Mouse (Mus musculus) stomach, embryonic 15.5 days (tissue): Measurements from ENCODE around the gene Prima1. TPM values are rescaled to one million over a fixed set of nuclear protein-coding genes. Genes with fewer than 3 reads are reported as not detected.

Experiments used
- ATAC-seq: fragments of 200-750 bp; cut with Nextera tagmentation; 2 replicates; pipeline ENCODE4 v1.8.0; 2017; ENCODE audit warnings: low read depth, moderate number of reproducible peaks, moderate TSS enrichment; ENCODE audit not compliant: insufficient read depth, low FRiP score
- H3K27ac ChIP-seq: fragments of 300-500 bp; sonication (generic); 2 replicates; pipeline ENCODE4 v1.5.1; 2015; ENCODE audit warnings: mild to moderate bottlenecking, inconsistent platforms
- H3K27me3 ChIP-seq: fragments of 300-500 bp; sonication (generic); replicated peaks from 2 replicates; pipeline ENCODE4 v1.6.1; 2015; ENCODE audit warnings: inconsistent platforms
- H3K36me3 ChIP-seq: fragments of 300-500 bp; sonication (generic); 2 replicates; pipeline ENCODE4 v1.6.1; 2015; ENCODE audit warnings: inconsistent platforms
- H3K4me1 ChIP-seq: fragments of 300-500 bp; sonication (generic); 2 replicates; pipeline ENCODE4 v1.6.1; 2015; ENCODE audit warnings: inconsistent platforms
- H3K4me2 ChIP-seq: fragments of 300-500 bp; sonication (generic); 2 replicates; pipeline ENCODE4 v1.6.1; 2015; ENCODE audit warnings: mild to moderate bottlenecking, inconsistent platforms
- H3K4me3 ChIP-seq: fragments of 300-500 bp; sonication (generic); replicated peaks from 2 replicates; pipeline ENCODE4 v1.5.1; 2015; ENCODE audit warnings: inconsistent platforms
- H3K9ac ChIP-seq: fragments of 300-500 bp; sonication (generic); 2 replicates; pipeline ENCODE4 v1.6.1; 2015; ENCODE audit warnings: inconsistent platforms
- H3K9me3 ChIP-seq: fragments of 300-500 bp; sonication (generic); 2 replicates; pipeline ENCODE4 v1.6.1; 2016; ENCODE audit warnings: inconsistent platforms
- WGBS: fragments of 180-500 bp; shearing (Covaris S2); methylation state at CpG from one replicate; pipeline ENCODE4 v1.1.7; 2015; 5-methylcytosine and 5-hydroxymethylcytosine counted together
- polyA plus RNA-seq: library from polyadenylated mRNA; unstranded; fragments of >200 nt; fragmentation: Nextera tagmentation; extraction: Ambion mirVana; gene quantifications from 2 replicates; pipeline ENCODE4 v1.2.1, GENCODE M21; 2015

Prima1 gene
- polyA plus RNA-seq, 1 experiment from 2014 or later = 1.4 TPM

DNA sequence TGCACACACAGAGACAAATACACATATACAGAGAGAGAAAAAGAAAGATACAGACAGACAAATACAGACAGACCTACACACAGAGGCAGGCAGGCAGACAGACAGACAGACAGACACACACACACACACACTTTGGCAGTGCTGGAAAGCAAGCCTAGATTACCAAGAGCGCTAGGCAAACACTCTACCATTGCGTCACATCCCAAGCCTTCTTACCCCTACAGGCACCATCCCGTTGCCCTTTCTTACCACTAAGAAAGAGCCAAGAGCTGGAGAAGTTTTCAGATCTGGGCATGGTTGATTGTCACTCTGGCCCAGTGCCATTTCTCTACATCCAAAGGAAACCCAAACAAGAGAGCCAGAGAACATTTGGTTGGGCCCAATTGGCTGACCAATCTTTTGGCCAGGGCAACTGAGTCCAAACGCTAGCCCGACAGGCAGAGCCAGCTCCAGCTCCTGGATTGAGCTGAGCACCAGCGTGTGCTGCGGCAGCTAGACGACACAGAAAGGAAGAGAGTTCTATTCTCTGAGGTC, 11.0 kb upstream of the Prima1 start:
- Histone ChIP-seq H3K9me3 (no peaks in the 10 kb centered on the region), H3K36me3 (no peaks in the 10 kb centered on the region), H3K4me1 (no peaks in the 10 kb centered on the region), H3K27me3 (no peaks in the 10 kb centered on the region), H3K4me3 (no peak overlapping the region), H3K27ac (no peak overlapping the region), H3K4me2 (no peak overlapping the region), H3K9ac (no peak overlapping the region)
- 90% methylated on average over 8 of the region's 8 CpGs for WGBS
- ATAC-seq = no peak

DNA sequence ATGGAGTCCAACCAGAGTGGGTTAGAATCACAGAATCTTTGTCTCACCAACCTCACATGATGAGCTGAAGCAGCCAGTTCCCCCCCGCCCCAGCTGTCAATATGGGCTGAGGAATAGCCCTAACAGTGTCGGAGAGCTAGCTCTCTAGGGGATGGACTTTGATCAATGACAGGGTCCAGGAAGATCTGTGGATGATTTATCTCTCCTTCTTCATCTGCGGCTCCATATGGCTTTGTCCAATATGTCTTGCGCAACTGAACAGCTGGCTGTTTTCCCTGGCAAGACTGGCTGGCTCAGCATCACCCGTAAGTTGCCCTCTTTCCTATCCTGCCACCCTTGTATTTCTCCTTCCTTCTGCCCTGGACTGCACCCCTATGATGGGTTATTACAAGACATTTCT, 9.2 kb upstream of the Prima1 start:
- Histone ChIP-seq H3K4me1 (no peaks in the 10 kb centered on the region), H3K36me3 (no peaks in the 10 kb centered on the region), H3K4me2 (no peak overlapping the region), H3K27me3 (no peaks in the 10 kb centered on the region), H3K4me3 (no peak overlapping the region), H3K9me3 (no peaks in the 10 kb centered on the region), H3K9ac (no peak overlapping the region), H3K27ac (no peak overlapping the region)
- ATAC-seq = no peak
- WGBS = 72% methylated on average over 5 of the region's 5 CpGs

DNA sequence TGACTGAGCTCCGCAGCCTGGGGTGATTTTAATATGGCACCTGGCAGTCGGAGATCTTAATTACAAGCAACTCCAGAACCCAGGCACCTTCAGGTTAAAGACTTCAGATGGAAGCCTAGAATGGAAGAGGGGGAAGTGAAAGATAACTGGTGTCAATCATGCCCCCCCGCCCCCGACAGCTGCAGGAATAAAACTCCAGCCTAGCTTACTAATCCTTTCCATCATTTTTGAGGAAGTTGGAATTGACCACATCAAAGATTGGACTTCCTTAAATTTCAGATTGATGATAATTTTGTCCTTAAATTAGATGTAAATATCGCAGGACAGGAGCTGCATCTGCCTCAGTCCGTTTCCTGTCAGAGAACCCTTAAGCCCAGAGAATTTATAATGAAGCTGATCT, 8.4 kb upstream of the Prima1 start:
- no peaks in the 10 kb centered on the region for H3K9me3 ChIP-seq
- no peak overlapping the region for H3K27ac ChIP-seq
- ATAC-seq = no peak
- H3K4me3 ChIP-seq = no peak overlapping the region
- H3K36me3 ChIP-seq = no peaks in the 10 kb centered on the region
- no peaks in the 10 kb centered on the region for H3K4me1 ChIP-seq
- H3K4me2 ChIP-seq = no peak overlapping the region
- 0 out of 2 replicates have a peak, but pooled peaks cover under 1% of the 10 kb centered on the region for H3K27me3 ChIP-seq
- 71% methylated on average over 6 of the region's 6 CpGs for WGBS
- H3K9ac ChIP-seq = no peak overlapping the region

DNA sequence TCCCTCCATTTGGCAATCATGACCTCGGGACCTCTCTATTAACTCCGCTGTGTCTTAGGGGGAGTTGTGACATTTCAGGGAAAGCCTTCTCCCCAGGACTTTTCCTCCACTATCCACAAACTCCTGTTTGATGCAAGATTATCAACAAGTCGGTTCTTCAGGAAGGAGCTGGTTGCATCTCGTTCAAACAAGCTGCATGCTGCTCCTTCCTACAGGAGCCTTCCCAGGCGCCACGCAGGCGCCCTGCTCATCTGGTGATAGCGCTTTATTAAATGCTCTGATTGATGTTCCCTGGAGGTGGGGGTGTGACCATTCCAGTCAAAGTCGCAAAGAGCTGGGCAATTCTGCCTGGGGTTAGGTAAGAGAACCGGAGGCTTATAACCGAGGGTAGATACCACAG, 1.1 kb upstream of the Prima1 start:
- H3K9ac ChIP-seq = no peak overlapping the region
- H3K9me3 ChIP-seq = no peaks in the 10 kb centered on the region
- ATAC-seq = no peak
- H3K27ac ChIP-seq = no peak overlapping the region
- peaks cover 20% of the 10 kb centered on the region; the same call in 1 of the 2 replicates for H3K27me3 ChIP-seq
- no peaks in the 10 kb centered on the region for H3K36me3 ChIP-seq
- H3K4me3 ChIP-seq = peak overlapping the region; percentile 69
- WGBS = 8% methylated on average over 11 of the region's 11 CpGs
- peak overlapping the region; percentile 91 for H3K4me2 ChIP-seq
- 0 out of 2 replicates have a peak, but pooled peaks cover 5% of the 10 kb centered on the region for H3K4me1 ChIP-seq

DNA sequence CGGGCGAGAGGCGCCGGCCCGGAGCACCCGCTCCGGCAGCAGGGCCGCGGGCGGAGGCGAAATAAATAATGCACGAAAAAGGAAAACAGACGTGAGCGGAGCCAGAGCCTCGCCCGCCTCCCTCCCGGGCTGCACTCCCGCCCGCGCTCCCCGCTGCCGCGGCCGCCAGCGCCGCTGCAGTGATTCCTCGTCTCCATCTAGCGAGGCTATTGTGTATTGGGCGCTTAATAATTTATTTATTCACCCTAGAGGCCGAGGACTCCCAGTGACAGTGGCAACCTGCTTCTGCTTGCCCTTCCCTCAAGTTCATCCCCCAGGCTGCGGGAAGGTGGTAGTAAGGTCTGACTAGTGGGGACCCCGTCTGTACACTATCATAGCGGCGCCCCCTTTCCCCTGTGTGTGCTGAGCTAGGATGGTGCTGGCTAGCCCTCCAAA, 658 bp upstream of the Prima1 start:
- 0 out of 2 replicates have a peak, but pooled peaks cover 5% of the 10 kb centered on the region for H3K4me1 ChIP-seq
- peak overlapping the region; percentile 46 for H3K9ac ChIP-seq
- no peaks in the 10 kb centered on the region for H3K9me3 ChIP-seq
- H3K4me3 ChIP-seq = peak overlapping the region; percentile 69
- ATAC-seq = peak; percentile 62; the same call in 1 of the 2 replicates
- no peaks in the 10 kb centered on the region for H3K36me3 ChIP-seq
- WGBS = 1% methylated on average over 31 of the region's 34 CpGs
- H3K4me2 ChIP-seq = peak overlapping the region; percentile 91
- H3K27ac ChIP-seq = peak overlapping the region; percentile 86
- peaks cover 20% of the 10 kb centered on the region; the same call in 1 of the 2 replicates for H3K27me3 ChIP-seq

DNA sequence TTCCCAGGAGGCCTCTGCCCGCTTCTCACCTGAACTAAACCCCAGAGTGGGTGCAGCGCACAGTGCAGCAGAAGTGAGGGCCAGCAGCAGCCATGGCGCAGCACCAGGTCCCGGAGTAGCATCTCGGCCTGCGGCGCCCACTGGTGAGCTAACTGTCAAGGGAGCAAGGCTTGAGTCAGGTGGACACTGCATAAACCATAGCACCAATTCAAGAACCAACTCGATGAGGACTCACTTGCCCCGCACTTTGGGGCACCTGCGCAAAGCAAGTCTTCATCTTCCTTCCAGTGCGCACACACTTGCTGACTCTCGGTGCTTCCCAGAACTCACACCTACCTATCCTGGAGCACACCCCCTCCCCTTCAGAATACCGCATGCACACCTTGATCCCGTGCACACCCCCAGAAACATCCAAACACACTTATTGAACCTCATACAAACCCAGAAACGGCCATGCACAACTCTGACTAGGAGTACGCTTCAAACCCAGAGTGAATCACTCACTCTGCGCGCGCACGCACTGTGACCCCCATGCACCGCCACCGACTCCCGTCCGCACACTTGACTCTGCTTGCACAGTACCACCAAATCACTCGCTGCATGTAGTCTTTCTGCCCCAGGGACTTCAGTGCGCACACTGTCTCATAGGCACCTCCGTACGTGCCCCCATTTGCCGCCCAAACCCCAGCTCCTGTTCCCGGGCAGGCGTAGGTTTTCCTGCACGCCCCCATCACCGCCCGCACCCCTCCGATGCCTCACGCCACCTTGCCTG, 453 bp downstream of the Prima1 start:
- peak overlapping the region; percentile 91 for H3K4me2 ChIP-seq
- peaks cover 20% of the 10 kb centered on the region; the same call in 1 of the 2 replicates for H3K27me3 ChIP-seq
- peak overlapping the region; percentile 46; the same call in 1 of the 2 replicates for H3K9ac ChIP-seq
- 0 out of 2 replicates have a peak, but pooled peaks cover 8% of the 10 kb centered on the region for H3K4me1 ChIP-seq
- ATAC-seq = peak; percentile 28; the same call in 1 of the 2 replicates
- no peaks in the 10 kb centered on the region for H3K36me3 ChIP-seq
- no peaks in the 10 kb centered on the region for H3K9me3 ChIP-seq
- H3K27ac ChIP-seq = 0 out of 2 replicates have a peak overlapping the region, but pooled peaks have one; percentile 86
- H3K4me3 ChIP-seq = peak overlapping the region; percentile 69
- WGBS = 14% methylated on average over 36 of the region's 36 CpGs

DNA sequence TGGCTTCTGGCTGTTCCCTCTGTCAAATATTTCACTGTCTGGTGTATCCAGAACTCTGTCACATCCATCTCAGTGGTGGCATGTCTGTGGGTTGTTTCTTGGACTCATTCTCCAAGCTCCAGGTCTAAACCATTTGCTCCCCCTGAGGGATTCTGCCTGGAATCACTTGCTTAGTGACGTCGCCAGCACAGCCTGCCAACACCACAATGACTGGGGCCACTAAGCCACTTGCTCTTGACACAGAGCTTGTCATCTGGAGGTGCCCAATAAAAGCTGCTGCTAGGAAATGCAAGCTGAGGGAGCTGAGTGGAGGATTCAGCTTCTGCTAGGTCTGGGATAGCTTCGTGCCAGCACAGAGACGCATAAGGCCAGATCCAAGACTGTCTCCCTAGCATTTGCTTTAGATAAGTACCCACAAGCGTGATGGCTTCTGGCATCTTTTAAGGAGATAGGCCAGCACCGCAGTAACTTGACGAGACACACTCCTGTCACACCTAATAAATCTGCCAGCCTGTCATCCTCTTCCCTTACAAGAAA, 3.0 kb downstream of the Prima1 start:
- Histone ChIP-seq H3K4me3 (no peak overlapping the region), H3K4me2 (no peak overlapping the region), H3K27ac (no peak overlapping the region), H3K36me3 (no peaks in the 10 kb centered on the region), H3K9me3 (no peaks in the 10 kb centered on the region), H3K27me3 (peaks cover 11% of the 10 kb centered on the region; the same call in 1 of the 2 replicates), H3K9ac (no peak overlapping the region), H3K4me1 (0 out of 2 replicates have a peak, but pooled peaks cover 8% of the 10 kb centered on the region)
- ATAC-seq = no peak
- WGBS = 44% methylated on average over 7 of the region's 7 CpGs

DNA sequence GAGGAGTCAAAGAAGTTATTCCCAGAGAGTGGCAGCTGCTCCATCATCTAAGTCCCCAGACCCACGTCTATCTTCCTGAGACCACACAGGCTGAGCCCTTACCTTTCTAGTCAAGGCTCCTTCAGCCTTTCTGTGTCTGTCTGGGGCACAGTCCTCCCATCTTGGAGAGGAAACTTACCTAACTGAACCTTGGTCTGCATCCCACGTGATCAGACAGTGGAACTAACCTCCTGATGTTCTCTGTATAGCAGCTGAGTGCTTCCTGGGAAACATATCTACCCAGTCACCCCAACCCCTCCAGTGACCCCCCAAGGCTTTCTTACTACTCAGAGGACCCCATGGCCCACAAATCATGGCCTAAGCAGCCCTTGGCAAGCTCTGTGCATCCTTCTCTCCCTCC, 6.1 kb downstream of the Prima1 start:
- no peak for ATAC-seq
- Histone ChIP-seq H3K9ac (no peak overlapping the region), H3K4me1 (0 out of 2 replicates have a peak, but pooled peaks cover 3% of the 10 kb centered on the region), H3K27me3 (peaks cover 6% of the 10 kb centered on the region; the same call in 1 of the 2 replicates), H3K4me3 (no peak overlapping the region), H3K9me3 (no peaks in the 10 kb centered on the region), H3K36me3 (no peaks in the 10 kb centered on the region), H3K27ac (no peak overlapping the region), H3K4me2 (no peak overlapping the region)
- 65% methylated on average over 2 of the region's 2 CpGs for WGBS

DNA sequence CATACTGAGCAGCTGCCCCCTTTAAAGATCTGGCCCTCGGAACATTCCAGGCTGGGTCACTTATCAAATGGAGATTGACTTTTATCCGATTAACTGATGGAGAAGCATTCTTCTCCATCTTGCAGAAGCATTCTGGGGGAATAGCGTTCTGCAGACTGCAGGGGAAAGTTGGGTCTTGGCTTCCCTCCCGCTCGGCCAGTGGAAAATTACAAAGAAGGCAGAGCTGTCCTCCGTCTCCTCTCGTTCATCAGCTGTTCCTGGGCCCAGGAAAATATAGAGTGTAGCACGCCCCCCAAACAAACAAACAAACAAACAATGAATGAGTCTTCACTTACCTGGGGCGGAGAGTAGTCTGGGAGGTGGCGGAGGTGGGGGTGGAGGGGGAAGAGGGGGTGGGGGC, 6.7 kb downstream of the Prima1 start:
- ATAC-seq = no peak

DNA sequence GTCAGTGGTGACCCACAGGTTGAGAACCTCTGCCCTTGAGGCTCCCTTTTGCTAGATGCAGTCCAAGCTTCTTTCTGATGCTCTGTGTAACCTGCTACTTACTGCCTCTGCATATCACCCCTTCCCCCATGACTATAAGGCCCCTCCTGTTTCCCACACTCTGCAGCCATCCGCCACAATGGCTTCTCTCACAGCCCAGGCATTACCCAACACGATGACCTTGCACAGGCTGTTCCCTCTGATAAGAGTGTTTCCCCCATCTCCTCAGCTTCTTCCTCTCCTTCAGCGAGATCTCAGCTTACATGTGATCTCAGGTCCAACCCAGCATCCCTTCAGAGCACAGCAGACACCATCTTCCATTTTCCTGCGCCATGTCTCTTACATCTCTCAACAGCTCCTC, 12.9 kb downstream of the Prima1 start:
- Histone ChIP-seq H3K36me3 (no peaks in the 10 kb centered on the region), H3K4me3 (no peak overlapping the region), H3K27me3 (no peaks in the 10 kb centered on the region), H3K4me2 (no peak overlapping the region), H3K9me3 (no peaks in the 10 kb centered on the region), H3K9ac (no peak overlapping the region), H3K27ac (no peak overlapping the region), H3K4me1 (no peaks in the 10 kb centered on the region)
- 80% methylated on average over 4 of the region's 4 CpGs for WGBS
- ATAC-seq = no peak

More for the DNA sequence above, 6.7 kb downstream of the Prima1 start:
- Histone ChIP-seq H3K4me1 (0 out of 2 replicates have a peak, but pooled peaks cover 3% of the 10 kb centered on the region), H3K27me3 (peaks cover 6% of the 10 kb centered on the region; the same call in 1 of the 2 replicates), H3K4me3 (no peak overlapping the region), H3K27ac (no peak overlapping the region), H3K9me3 (no peaks in the 10 kb centered on the region), H3K36me3 (no peaks in the 10 kb centered on the region), H3K9ac (no peak overlapping the region), H3K4me2 (no peak overlapping the region)
- 68% methylated on average over 10 of the region's 10 CpGs for WGBS

DNA sequence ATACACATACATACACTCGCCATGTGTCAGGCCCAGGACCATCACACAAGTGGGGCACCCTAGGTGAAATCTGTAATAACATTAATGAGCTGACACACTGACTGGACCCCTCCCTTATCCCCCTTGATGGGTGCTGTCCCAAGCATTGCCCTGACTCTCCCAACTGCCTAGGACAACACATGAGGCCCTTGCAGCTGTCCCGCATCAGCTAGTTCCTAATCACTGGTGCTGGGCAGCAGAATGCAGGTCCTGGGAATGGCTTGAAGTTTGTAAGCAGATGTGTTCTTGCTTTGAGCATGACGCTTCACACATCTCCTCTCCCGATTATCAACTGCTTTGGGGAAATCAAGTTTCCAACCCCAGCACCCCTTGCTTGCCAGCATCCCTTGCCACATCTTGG, 15.8 kb downstream of the Prima1 start:
- no peak for ATAC-seq
- Histone ChIP-seq H3K4me1 (no peaks in the 10 kb centered on the region), H3K27me3 (no peaks in the 10 kb centered on the region), H3K4me3 (no peak overlapping the region), H3K27ac (no peak overlapping the region), H3K9ac (no peak overlapping the region), H3K9me3 (no peaks in the 10 kb centered on the region), H3K4me2 (no peak overlapping the region), H3K36me3 (no peaks in the 10 kb centered on the region)
- 80% methylated on average over 4 of the region's 4 CpGs for WGBS

DNA sequence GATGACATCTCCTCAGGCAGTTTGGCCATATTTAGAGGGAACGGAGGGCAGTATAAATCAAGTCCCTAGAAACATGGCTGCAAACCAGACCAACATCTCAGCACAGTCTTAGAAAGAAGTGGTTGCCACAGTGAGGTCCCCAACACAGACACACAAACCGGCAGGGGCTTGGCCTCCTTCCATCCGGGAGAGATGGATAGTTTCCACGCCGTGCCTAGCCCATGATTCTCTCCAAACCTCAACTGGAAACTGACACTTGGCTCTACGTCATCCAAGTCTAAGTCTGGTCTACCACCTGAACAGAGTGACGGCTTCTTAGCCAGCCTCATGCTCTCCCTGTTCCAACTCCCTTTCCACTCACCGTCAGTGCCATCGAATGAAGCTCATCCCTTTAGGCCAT, 18.3 kb downstream of the Prima1 start:
- no peaks in the 10 kb centered on the region for H3K4me1 ChIP-seq
- H3K4me2 ChIP-seq = no peak overlapping the region
- no peaks in the 10 kb centered on the region for H3K36me3 ChIP-seq
- H3K4me3 ChIP-seq = no peak overlapping the region
- H3K9me3 ChIP-seq = no peaks in the 10 kb centered on the region
- no peak overlapping the region for H3K27ac ChIP-seq
- no peaks in the 10 kb centered on the region for H3K27me3 ChIP-seq
- no peak for ATAC-seq
- H3K9ac ChIP-seq = no peak overlapping the region
- 81% methylated on average over 9 of the region's 9 CpGs for WGBS
